Mouse (Mus musculus): ENCODE data around the gene Zfp365. TPM values are rescaled to one million over a fixed set of nuclear protein-coding genes. Genes with fewer than 3 reads are reported as not detected.

Zfp365 gene
- total RNA-seq, 2 experiments from 2014 or later: not detected

DNA sequence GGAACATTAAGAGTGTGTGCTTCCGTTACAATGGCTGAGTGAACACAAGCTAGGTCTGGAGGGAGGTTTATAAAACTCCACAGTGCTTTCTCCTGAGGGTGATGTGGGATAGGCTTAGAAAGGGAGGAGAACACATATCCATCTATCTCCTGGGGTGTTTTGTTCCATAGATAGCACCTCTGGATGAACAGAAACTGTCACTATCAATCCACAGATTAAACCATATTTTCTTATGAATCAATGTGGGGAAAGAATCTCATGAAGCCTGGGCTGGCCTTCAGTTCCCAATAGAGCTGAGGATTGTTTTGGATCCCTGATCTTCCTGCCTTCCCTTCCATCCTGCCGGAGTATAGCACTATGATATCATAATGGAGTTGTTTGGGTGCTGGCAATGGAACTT, 5.5 kb downstream of the Zfp365 start:
- ATAC-seq (replicated peaks; ENCODE audit: low FRiP score, poor library complexity, severe bottlenecking): no peak

GRCm38 (mm10) chr10:67906063-67906462, 6.4 kb downstream of the Zfp365 start:
- ATAC-seq (replicated peaks; ENCODE audit: low FRiP score, poor library complexity, severe bottlenecking): no peak

- no peak for ATAC-seq (replicated peaks; ENCODE audit: low FRiP score, poor library complexity, severe bottlenecking)
Observed at GRCm38 (mm10) chr10:67903387-67903786, 9.1 kb downstream of the Zfp365 start.

DNA sequence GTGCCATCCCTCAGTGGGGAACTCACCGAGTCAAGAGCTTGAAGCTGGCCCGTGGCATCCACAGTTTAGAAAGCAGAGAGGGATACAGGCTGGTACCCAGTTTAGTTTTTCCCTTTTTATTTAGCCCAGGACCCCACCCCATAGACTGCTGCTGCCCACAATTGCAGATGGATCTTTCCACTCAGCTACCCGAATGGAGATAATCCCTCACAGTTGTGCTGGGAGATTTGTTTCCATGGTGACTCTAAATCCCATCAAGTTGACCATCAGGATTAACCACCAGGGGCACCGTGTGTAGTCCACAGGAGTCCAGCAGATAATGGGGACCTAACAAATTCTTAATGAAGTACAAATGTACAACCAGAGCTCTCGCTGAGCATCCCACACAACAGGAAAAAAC, 11.3 kb downstream of the Zfp365 start:
- ATAC-seq (replicated peaks; ENCODE audit: low FRiP score, poor library complexity, severe bottlenecking): no peak

- no peak for ATAC-seq (replicated peaks; ENCODE audit: low FRiP score, poor library complexity, severe bottlenecking)
Observed at GRCm38 (mm10) chr10:67898949-67899675, 13.3 kb downstream of the Zfp365 start.

- ATAC-seq (replicated peaks; ENCODE audit: low FRiP score, poor library complexity, severe bottlenecking): no peak
Observed at GRCm38 (mm10) chr10:67898355-67898935, 14.0 kb downstream of the Zfp365 start.

DNA sequence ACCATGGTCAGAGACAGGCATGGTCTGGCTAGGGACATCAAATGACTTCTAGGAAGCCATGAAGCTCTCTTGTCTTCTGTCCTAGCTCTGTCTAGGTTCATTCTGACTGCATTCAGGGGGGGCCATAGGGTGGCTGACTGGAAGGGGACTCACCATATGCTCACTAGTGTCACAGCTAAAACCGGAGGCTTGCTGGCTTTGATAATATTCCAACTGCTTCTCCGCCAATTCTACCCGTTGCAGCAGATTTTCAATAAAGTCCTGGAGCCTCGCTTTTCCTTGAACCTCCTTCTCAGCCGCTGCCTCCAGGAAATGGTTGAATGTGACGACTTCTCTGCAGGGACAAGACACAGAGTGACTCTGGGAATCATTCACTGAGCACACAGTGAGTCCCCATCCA, 15.2 kb downstream of the Zfp365 start:
- ATAC-seq (replicated peaks; ENCODE audit: low FRiP score, poor library complexity, severe bottlenecking): no peak

DNA sequence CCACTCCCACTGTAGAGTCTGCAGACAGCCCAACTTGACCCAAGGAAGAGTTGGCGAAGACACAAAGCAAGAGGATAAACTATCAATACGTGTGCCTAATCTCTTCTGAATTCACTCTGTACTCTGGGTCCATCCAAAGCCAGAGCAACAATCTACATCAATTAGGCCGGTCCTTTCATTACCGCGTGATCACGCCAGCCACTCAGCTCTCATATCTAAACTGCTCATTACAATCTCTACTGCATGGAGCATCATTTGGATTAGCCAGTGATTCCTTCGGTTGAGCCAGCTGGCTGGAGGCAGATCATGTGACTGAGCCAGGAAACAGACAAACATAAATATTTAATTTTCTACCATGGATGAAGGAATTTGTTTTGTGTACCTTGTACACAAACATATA, 17.8 kb downstream of the Zfp365 start:
- no peak for ATAC-seq (replicated peaks; ENCODE audit: low FRiP score, poor library complexity, severe bottlenecking)

- ATAC-seq (replicated peaks; ENCODE audit: low FRiP score, poor library complexity, severe bottlenecking): no peak
Observed at GRCm38 (mm10) chr10:67894059-67894458, 18.4 kb downstream of the Zfp365 start.

- no peak for ATAC-seq (replicated peaks; ENCODE audit: low FRiP score, poor library complexity, severe bottlenecking)
Observed at GRCm38 (mm10) chr10:67893226-67893625, 19.2 kb downstream of the Zfp365 start.

- ATAC-seq (replicated peaks; ENCODE audit: low FRiP score, poor library complexity, severe bottlenecking): no peak
Observed at GRCm38 (mm10) chr10:67891126-67891525, 21.3 kb downstream of the Zfp365 start.

DNA sequence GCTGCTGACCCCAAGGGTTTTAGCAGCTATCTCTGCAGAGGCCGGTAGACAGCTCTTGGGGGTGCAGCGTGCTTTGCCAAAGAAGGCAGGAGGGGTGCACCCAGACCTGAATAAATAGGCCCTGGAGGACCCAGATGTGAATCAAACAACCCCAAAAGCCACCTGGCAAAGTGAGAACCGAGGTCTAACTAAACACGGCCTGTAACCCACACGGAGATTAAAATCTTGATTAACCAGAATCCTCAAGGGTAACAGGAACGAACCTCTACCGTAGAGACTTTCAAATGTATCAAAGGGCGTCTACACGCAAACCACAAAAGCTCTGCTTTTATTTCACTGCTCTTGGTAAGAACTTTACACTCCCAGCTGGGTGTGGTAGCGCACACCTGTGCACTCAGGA, 24.5 kb downstream of the Zfp365 start:
- ATAC-seq (replicated peaks; ENCODE audit: low FRiP score, poor library complexity, severe bottlenecking): no peak

DNA sequence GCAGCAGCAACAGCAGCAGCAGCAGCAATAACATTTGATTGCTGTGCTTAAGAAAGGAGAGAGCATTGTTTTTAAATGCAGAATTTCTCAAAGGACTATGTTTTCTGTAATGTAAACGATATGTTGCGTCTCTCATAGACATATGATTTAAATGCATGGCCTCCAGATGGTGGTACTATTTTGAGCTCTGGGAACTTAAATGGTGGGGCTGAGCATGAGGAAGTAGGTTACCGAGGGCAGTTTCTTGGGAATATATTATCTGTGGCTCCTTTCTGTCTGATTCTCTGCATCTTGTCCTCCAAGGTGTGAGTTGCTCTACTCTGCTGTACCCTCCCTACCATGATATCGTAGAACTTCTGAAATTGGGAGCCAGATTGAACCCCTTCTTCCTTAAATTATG, 31.8 kb downstream of the Zfp365 start:
- no peak for ATAC-seq (replicated peaks; ENCODE audit: low FRiP score, poor library complexity, severe bottlenecking)

GRCm38 (mm10) chr10:67871811-67872210, 40.7 kb downstream of the Zfp365 start:
- ATAC-seq (replicated peaks; ENCODE audit: low FRiP score, poor library complexity, severe bottlenecking): no peak

DNA sequence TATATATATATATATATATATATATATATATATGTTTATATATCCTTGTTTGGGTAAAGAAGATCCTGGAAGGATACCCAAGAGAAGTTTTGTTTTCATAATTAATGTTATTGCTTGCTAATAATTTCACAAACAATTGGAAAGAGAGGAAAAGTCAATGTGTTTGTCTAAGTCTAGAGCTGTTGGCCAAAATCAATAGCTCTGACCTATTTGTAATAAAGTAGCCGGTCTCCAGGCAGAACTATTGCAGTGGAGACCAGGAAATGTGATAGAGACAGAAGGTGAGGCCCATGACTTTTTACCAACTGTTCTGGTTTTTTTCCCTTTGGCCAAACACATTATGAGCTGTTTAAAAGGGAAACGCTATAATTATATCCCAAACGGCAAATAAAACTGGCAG, 44.2 kb downstream of the Zfp365 start:
- ATAC-seq (replicated peaks; ENCODE audit: low FRiP score, poor library complexity, severe bottlenecking): no peak

DNA sequence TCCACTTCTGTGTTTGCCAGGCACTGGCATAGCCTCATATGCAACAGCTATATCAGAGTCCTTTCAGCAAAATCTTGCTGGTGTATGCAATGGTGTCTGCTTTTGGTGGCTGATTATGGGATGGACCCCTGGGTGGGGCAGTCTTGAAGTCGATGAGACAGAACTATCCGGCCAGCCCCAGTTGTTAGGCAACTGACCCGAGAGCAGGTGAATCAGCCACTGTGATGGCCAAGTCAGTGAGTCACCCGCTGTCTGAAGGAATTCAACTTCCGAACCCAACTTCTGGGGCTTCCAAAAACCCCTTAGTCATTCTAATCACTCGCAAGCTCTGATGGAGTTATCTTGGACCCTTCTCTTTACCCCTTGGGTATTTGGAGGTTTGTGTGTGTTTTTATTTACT, 46.6 kb downstream of the Zfp365 start:
- ATAC-seq (replicated peaks; ENCODE audit: low FRiP score, poor library complexity, severe bottlenecking): no peak

DNA sequence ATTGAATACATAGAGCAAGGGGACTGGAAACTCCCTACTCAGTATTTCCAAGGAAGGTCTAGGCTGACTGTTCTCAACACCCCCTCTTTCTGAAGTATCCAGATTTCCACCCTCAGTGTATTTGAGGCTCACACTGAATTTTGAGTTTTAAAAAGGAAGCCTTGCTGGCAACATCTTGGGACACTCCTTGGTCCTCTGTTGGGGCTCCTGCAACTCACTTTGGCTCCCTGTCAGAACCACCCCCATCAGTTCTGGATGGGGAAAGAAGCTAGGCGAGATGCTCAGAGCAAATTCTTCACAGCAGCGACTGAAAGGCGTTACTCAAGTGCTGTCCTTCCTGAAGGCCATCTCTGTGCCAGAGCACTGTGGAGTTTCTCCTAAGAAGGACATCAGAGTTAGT, 47.4 kb downstream of the Zfp365 start:
- no peak for ATAC-seq (replicated peaks; ENCODE audit: low FRiP score, poor library complexity, severe bottlenecking)

GRCm38 (mm10) chr10:67862331-67862730, 50.1 kb downstream of the Zfp365 start:
- no peak for ATAC-seq (replicated peaks; ENCODE audit: low FRiP score, poor library complexity, severe bottlenecking)

DNA sequence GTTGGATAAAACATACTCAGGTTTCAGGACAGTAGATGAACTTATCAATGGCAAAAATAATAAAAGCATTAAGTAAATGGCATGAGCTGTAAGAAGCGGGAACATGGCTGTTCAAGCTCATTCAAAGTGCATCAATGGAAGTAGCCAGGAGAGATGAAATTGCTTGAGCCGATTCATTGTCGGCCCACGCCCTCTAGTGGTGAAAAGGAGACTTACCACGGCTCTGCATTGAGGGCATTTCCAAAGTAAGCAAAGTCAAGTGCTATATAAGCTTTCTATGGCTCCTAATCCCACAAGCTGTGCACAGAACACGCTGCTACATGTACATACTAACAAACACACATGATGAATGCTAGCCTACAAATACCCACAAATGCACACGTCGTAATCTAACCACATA, 53.6 kb downstream of the Zfp365 start:
- ATAC-seq (replicated peaks; ENCODE audit: low FRiP score, poor library complexity, severe bottlenecking): no peak; the same call in 1 of the 2 replicates

- no peak for ATAC-seq (replicated peaks; ENCODE audit: low FRiP score, poor library complexity, severe bottlenecking)
Observed at GRCm38 (mm10) chr10:67857561-67857906, 54.9 kb downstream of the Zfp365 start.

DNA sequence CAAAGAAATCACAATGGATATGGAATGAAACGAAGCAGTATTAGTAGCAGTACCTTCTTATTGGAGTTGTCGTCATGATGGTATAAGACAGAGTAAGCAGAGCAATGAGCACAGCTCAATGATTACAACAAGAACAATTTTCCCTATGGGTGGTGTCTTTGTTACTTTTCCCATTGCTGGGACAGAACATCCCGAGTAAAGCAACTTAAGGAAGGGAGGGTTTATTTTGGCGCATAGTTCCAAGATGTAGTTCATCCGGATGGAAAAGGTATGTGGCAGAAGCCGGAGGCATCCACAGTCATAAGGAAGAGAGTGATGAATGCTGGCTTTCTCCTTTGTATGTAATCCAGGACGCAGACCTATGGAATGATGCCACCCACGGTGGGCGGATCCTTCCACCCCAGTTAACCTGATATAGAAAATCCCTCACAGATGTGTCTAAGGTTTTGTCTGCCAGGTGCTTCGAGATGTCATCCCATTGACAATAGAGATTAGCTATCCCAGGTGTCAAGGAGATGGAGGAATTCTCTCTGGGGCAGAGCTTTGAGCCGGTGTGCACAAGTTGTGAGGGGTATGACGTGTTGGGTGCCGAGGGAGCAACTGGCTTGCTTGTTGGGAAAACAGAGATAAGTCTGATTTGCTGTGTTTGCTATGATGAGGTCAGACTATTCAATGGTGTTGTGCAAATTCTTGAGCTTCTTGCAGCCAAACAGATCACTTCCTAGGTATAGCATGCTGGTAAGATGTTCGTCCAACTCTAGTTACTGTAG, 55.5 kb downstream of the Zfp365 start:
- no peak for ATAC-seq (replicated peaks; ENCODE audit: low FRiP score, poor library complexity, severe bottlenecking)
